Mouse (Mus musculus): ENCODE measurements around the gene Syne1. TPM values are rescaled to one million over a fixed set of nuclear protein-coding genes. Genes with fewer than 3 reads are reported as not detected.

Syne1 gene
- polyA plus RNA-seq, 1 experiment = 12.3 TPM

GRCm38 (mm10) chr10:5360560-5360959 is 190.7 kb downstream of the Syne1 start:
- Histone ChIP-seq H3K27me3 (ENCODE audit: control insufficient read depth, insufficient read depth, low read length) (no peaks in the 10 kb centered on the region), H3K4me1 (ENCODE audit: control insufficient read depth, insufficient read depth, insufficient read length) (no peaks in the 10 kb centered on the region), H3K36me3 (ENCODE audit: control insufficient read depth, insufficient read depth, low read length) (no peaks in the 10 kb centered on the region), H3K4me3 (ENCODE audit: extremely low read depth, insufficient read depth, insufficient read length) (no peak overlapping the region), H3K27ac (ENCODE audit: insufficient read depth, low read length) (no peak overlapping the region)
- no peak for DNase-seq (ENCODE audit: low read depth in 1 of 2, low spot score in 2 of 2)
- no peak for TF ChIP-seq CTCF (IDR thresholded peaks at IDR 0.05; ENCODE audit: extremely low read depth, insufficient read depth, insufficient read length, insufficient replicate concordance)
- WGBS = 84% methylated on average over 7 of the region's 7 CpGs

GRCm38 (mm10) chr10:5356614-5357013 is 194.7 kb downstream of the Syne1 start:
- 95% methylated on average over 5 of the region's 5 CpGs for WGBS
- DNase-seq (ENCODE audit: low read depth in 1 of 2, low spot score in 2 of 2) = no peak
- H3K4me3 ChIP-seq (ENCODE audit: extremely low read depth, insufficient read depth, insufficient read length) = no peak overlapping the region
- TF ChIP-seq CTCF (IDR thresholded peaks at IDR 0.05; ENCODE audit: extremely low read depth, insufficient read depth, insufficient read length, insufficient replicate concordance) (no peak), POLR2A (IDR thresholded peaks at IDR 0.05; ENCODE audit: low read depth, low read length) (no peak)
- H3K4me1 ChIP-seq (ENCODE audit: control insufficient read depth, insufficient read depth, insufficient read length) = no peaks in the 10 kb centered on the region
- H3K27ac ChIP-seq (ENCODE audit: insufficient read depth, low read length) = no peak overlapping the region
- no peaks in the 10 kb centered on the region for H3K27me3 ChIP-seq (ENCODE audit: control insufficient read depth, insufficient read depth, low read length)
- no peaks in the 10 kb centered on the region for H3K36me3 ChIP-seq (ENCODE audit: control insufficient read depth, insufficient read depth, low read length)

- H3K36me3 ChIP-seq (ENCODE audit: control insufficient read depth, insufficient read depth, low read length) = no peaks in the 10 kb centered on the region
- TF ChIP-seq CTCF (IDR thresholded peaks at IDR 0.05; ENCODE audit: extremely low read depth, insufficient read depth, insufficient read length, insufficient replicate concordance) = no peak
- TF ChIP-seq POLR2A (IDR thresholded peaks at IDR 0.05; ENCODE audit: low read depth, low read length) = no peak
- H3K27me3 ChIP-seq (ENCODE audit: control insufficient read depth, insufficient read depth, low read length) = no peaks in the 10 kb centered on the region
- WGBS = 91% methylated on average over 1 of the region's 1 CpGs
- DNase-seq (ENCODE audit: low read depth in 1 of 2, low spot score in 2 of 2) = no peak
- H3K27ac ChIP-seq (ENCODE audit: insufficient read depth, low read length) = no peak overlapping the region
- no peaks in the 10 kb centered on the region for H3K4me1 ChIP-seq (ENCODE audit: control insufficient read depth, insufficient read depth, insufficient read length)
- no peak overlapping the region for H3K4me3 ChIP-seq (ENCODE audit: extremely low read depth, insufficient read depth, insufficient read length)
Measured at GRCm38 (mm10) chr10:5353390-5353789, 197.9 kb downstream of the Syne1 start.

GRCm38 (mm10) chr10:5346911-5347310 is 204.4 kb downstream of the Syne1 start:
- no peak for TF ChIP-seq CTCF (IDR thresholded peaks at IDR 0.05; ENCODE audit: extremely low read depth, insufficient read depth, insufficient read length, insufficient replicate concordance)
- no peak overlapping the region for H3K4me3 ChIP-seq (ENCODE audit: extremely low read depth, insufficient read depth, insufficient read length)

GRCm38 (mm10) chr10:5343211-5343610 is 208.1 kb downstream of the Syne1 start:
- no peak for DNase-seq (ENCODE audit: low read depth in 1 of 2, low spot score in 2 of 2)
- H3K27me3 ChIP-seq (ENCODE audit: control insufficient read depth, insufficient read depth, low read length) = no peaks in the 10 kb centered on the region
- H3K36me3 ChIP-seq (ENCODE audit: control insufficient read depth, insufficient read depth, low read length) = no peaks in the 10 kb centered on the region
- H3K4me3 ChIP-seq (ENCODE audit: extremely low read depth, insufficient read depth, insufficient read length) = no peak overlapping the region
- no peaks in the 10 kb centered on the region for H3K4me1 ChIP-seq (ENCODE audit: control insufficient read depth, insufficient read depth, insufficient read length)
- H3K27ac ChIP-seq (ENCODE audit: insufficient read depth, low read length) = no peak overlapping the region
- no peak for TF ChIP-seq POLR2A (IDR thresholded peaks at IDR 0.05; ENCODE audit: low read depth, low read length)
- TF ChIP-seq CTCF (IDR thresholded peaks at IDR 0.05; ENCODE audit: extremely low read depth, insufficient read depth, insufficient read length, insufficient replicate concordance) = no peak
- 80% methylated on average over 4 of the region's 4 CpGs for WGBS

More at GRCm38 (mm10) chr10:5346911-5347310, 204.4 kb downstream of the Syne1 start:
- Histone ChIP-seq H3K36me3 (ENCODE audit: control insufficient read depth, insufficient read depth, low read length) (no peaks in the 10 kb centered on the region), H3K27me3 (ENCODE audit: control insufficient read depth, insufficient read depth, low read length) (no peaks in the 10 kb centered on the region), H3K4me1 (ENCODE audit: control insufficient read depth, insufficient read depth, insufficient read length) (no peaks in the 10 kb centered on the region), H3K27ac (ENCODE audit: insufficient read depth, low read length) (no peak overlapping the region)
- WGBS = 69% methylated on average over 1 of the region's 1 CpGs
- DNase-seq (ENCODE audit: low read depth in 1 of 2, low spot score in 2 of 2) = no peak

GRCm38 (mm10) chr10:5336394-5336793 is 214.9 kb downstream of the Syne1 start:
- Histone ChIP-seq H3K4me3 (ENCODE audit: extremely low read depth, insufficient read depth, insufficient read length) (no peak overlapping the region), H3K27ac (ENCODE audit: insufficient read depth, low read length) (no peak overlapping the region), H3K4me1 (ENCODE audit: control insufficient read depth, insufficient read depth, insufficient read length) (no peaks in the 10 kb centered on the region), H3K36me3 (ENCODE audit: control insufficient read depth, insufficient read depth, low read length) (no peaks in the 10 kb centered on the region), H3K27me3 (ENCODE audit: control insufficient read depth, insufficient read depth, low read length) (no peaks in the 10 kb centered on the region)
- no peak for DNase-seq (ENCODE audit: low read depth in 1 of 2, low spot score in 2 of 2)
- TF ChIP-seq CTCF (IDR thresholded peaks at IDR 0.05; ENCODE audit: extremely low read depth, insufficient read depth, insufficient read length, insufficient replicate concordance) = no peak
- no peak for TF ChIP-seq POLR2A (IDR thresholded peaks at IDR 0.05; ENCODE audit: low read depth, low read length)

GRCm38 (mm10) chr10:5332801-5333200 is 218.5 kb downstream of the Syne1 start:
- H3K36me3 ChIP-seq (ENCODE audit: control insufficient read depth, insufficient read depth, low read length) = no peaks in the 10 kb centered on the region
- H3K27me3 ChIP-seq (ENCODE audit: control insufficient read depth, insufficient read depth, low read length) = no peaks in the 10 kb centered on the region
- no peak for DNase-seq (ENCODE audit: low read depth in 1 of 2, low spot score in 2 of 2)
- TF ChIP-seq CTCF (IDR thresholded peaks at IDR 0.05; ENCODE audit: extremely low read depth, insufficient read depth, insufficient read length, insufficient replicate concordance) (no peak), POLR2A (IDR thresholded peaks at IDR 0.05; ENCODE audit: low read depth, low read length) (no peak)
- H3K27ac ChIP-seq (ENCODE audit: insufficient read depth, low read length) = no peak overlapping the region
- H3K4me3 ChIP-seq (ENCODE audit: extremely low read depth, insufficient read depth, insufficient read length) = no peak overlapping the region
- WGBS = 87% methylated on average over 5 of the region's 5 CpGs
- no peaks in the 10 kb centered on the region for H3K4me1 ChIP-seq (ENCODE audit: control insufficient read depth, insufficient read depth, insufficient read length)
